Mouse (Mus musculus) stomach, postnatal 0 days (tissue): ENCODE results near the gene Cmtm2b.

Source experiments
- CTCF ChIP-seq: IDR thresholded peaks from 2 replicates; pipeline ENCODE4 v1.5.1; 2016; ENCODE audit warnings: antibody characterized with exemption, low read depth, mild to moderate bottlenecking, moderate library complexity
- EP300 ChIP-seq: optimal IDR thresholded peaks from 2 replicates; pipeline ENCODE3; 2016; ENCODE audit warnings: antibody characterized with exemption

GRCm38 (mm10) chr8:104343957-104344356, 21.9 kb downstream of the Cmtm2b start:
- TF ChIP-seq EP300 (no peak), CTCF (peak; percentile 97)
